Comparison of ENCODE assay signal across 14 mouse cellular contexts in the genomic region with DNA sequence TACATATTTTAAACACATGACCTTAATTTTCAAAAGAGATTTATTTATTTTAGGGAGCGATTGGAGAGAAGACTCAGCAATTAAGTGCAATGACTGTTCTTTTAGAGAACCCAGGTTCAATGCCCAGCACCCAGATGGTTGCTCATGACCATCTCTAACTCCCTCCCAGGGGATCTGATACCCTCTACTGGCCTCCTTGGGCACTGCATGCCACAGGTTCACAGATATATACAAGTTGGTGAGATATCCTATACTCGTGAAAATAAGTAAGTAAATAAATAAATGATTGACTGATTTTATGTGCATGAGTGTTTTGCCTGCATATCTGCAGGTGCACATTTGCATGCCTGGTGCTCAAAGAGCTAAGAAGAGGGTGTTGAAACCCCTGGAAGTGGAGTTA. TPM values are rescaled to one million over a fixed set of nuclear protein-coding genes. Genes with fewer than 3 reads are reported as not detected.
A peak's percentile ranks its signal among the peaks of the same experiment; 100 is the strongest.
DNase-seq lines count a peak whose midpoint lies in the region; ATAC-seq and TF ChIP-seq lines count a peak whose summit lies in the region.
"Had no signal": no experiment of that assay in that cellular context is flagged by ENCODE, and none has a peak within 500 bp of the region (broad histone marks: within the 10 kb centered on the region; RNA-seq: fewer than 3 reads in every experiment).

No protein-coding gene starts in this region.

- no peak for TF ChIP-seq EP300 in stomach, postnatal 0 days (optimal IDR thresholded peaks at IDR 0.05)

- TF ChIP-seq CTCF in lung, adult 2 months (IDR thresholded peaks at IDR 0.05; ENCODE audit: insufficient read depth, low read length), result 0 out of 2 replicates have a peak, but pooled peaks have one; percentile 28
- TF ChIP-seq CTCF in stomach, postnatal 0 days (IDR thresholded peaks at IDR 0.05; ENCODE audit: low read depth), result peak; percentile 51

- no peak for ATAC-seq in stomach, postnatal 0 days (ENCODE audit: low FRiP score, low TSS enrichment)
- ATAC-seq: forebrain, embryonic 16.5 days had no signal

- no peaks in the 10 kb centered on the region for H3K36me3 ChIP-seq in stomach, postnatal 0 days (ENCODE audit: control insufficient read depth, insufficient read depth, low read length)
- H3K36me3 ChIP-seq: embryonic facial prominence, embryonic 13.5 days; heart, embryonic 15.5 days; neural tube, embryonic 13.5 days had no signal

- no peaks in the 10 kb centered on the region for H3K4me1 ChIP-seq in lung, adult 2 months (ENCODE audit: control insufficient read depth, insufficient read depth, low read length)
- H3K4me1 ChIP-seq in stomach, postnatal 0 days (replicated peaks; ENCODE audit: control insufficient read depth, insufficient read depth), result no peaks in the 10 kb centered on the region
- H3K4me1 ChIP-seq: neural tube, embryonic 13.5 days had no signal

- no peak overlapping the region for H3K4me2 ChIP-seq in stomach, postnatal 0 days (replicated peaks; ENCODE audit: low read depth)
- H3K4me2 ChIP-seq: embryonic facial prominence, embryonic 13.5 days; heart, embryonic 15.5 days; neural tube, embryonic 13.5 days had no signal

- intact Hi-C loops in heart, postnatal 14 days (cut with DNase I), result no loop called here

- no peak overlapping the region for H3K27ac ChIP-seq in stomach, postnatal 0 days (replicated peaks)
- H3K27ac ChIP-seq: embryonic facial prominence, embryonic 13.5 days; heart, embryonic 15.5 days; neural tube, embryonic 13.5 days had no signal

- no peaks in the 10 kb centered on the region for H3K27me3 ChIP-seq in stomach, postnatal 0 days (ENCODE audit: control insufficient read depth, insufficient read depth, low read length)
- H3K27me3 ChIP-seq: embryonic facial prominence, embryonic 13.5 days; heart, embryonic 15.5 days; neural tube, embryonic 13.5 days had no signal

- no peaks in the 10 kb centered on the region for H3K9me3 ChIP-seq in stomach, postnatal 0 days (ENCODE audit: control insufficient read depth, low read length)
- H3K9me3 ChIP-seq: embryonic facial prominence, embryonic 13.5 days; heart, embryonic 15.5 days; neural tube, embryonic 13.5 days had no signal

- H3K9ac ChIP-seq in stomach, postnatal 0 days (ENCODE audit: low read length), result no peak overlapping the region
- H3K9ac ChIP-seq: embryonic facial prominence, embryonic 13.5 days; heart, embryonic 15.5 days; neural tube, embryonic 13.5 days had no signal

- 39% methylated on average over 2 of the region's 2 CpGs for WGBS in lung, adult 2 months
- 44% methylated on average over 2 of the region's 2 CpGs for WGBS in stomach, postnatal 0 days

- no peak overlapping the region for H3K4me3 ChIP-seq in lung, adult 2 months (replicated peaks; ENCODE audit: extremely low read depth, low read depth, low read length)
- no peak overlapping the region for H3K4me3 ChIP-seq in stomach, postnatal 0 days (ENCODE audit: low read depth, low read length)
- H3K4me3 ChIP-seq: embryonic facial prominence, embryonic 13.5 days; heart, embryonic 15.5 days; neural tube, embryonic 13.5 days had no signal

- DNase-seq in heart, adult 11 months, result peak; percentile 82
- DNase-seq in heart, postnatal 14 days, result no peak
- DNase-seq in lung, adult 2 months, result no peak
- no peak for DNase-seq in lung, postnatal 25 days (ENCODE audit: low spot score)
- peak; percentile 56 for DNase-seq in MEL-GATA-1-ER (ENCODE audit: extremely low read depth, low read depth)
- DNase-seq in stomach, postnatal 0 days (ENCODE audit: low spot score), result no peak
- DNase-seq in T-cell, adult 2 months (ENCODE audit: low spot score), result no peak
- no peak for DNase-seq in cerebellum, postnatal 10 days
- DNase-seq: right cerebral cortex, postnatal 14 days had no signal

- TF ChIP-seq POLR2A in lung, adult 2 months (IDR thresholded peaks at IDR 0.05; ENCODE audit: borderline replicate concordance, extremely low read depth, low read depth, low read length), result no peak

RNA-seq across cellular contexts. Expression of a gene that starts 48.1 kb away (rescaled TPM):
- total RNA-seq in heart, postnatal 14 days (2021), result under 1 TPM; 0.10 to 0.48 TPM
- polyA plus RNA-seq in lung, adult 2 months (2012; rRNA removed), result 0.07 and 3.0 TPM in 2 replicates
- not detected in 2 replicates for polyA plus RNA-seq in stomach, postnatal 0 days (2015; fragmentation: Nextera tagmentation; extraction: Ambion mirVana)
- total RNA-seq: megakaryocyte, adult 5-6 weeks had no signal

Comparison
In these comparisons a context has a peak if more than half of its experiments do, and no peak if none do; other contexts are left out.
1. DNase-seq: peak in heart, adult 11 months (single experiment) and MEL-GATA-1-ER (single experiment); none in heart, postnatal 14 days (0 of 2), lung, adult 2 months (single experiment), lung, postnatal 25 days (single experiment), stomach, postnatal 0 days (single experiment), T-cell, adult 2 months (single experiment) and cerebellum, postnatal 10 days (0 of 2).